Mouse (Mus musculus) testis, adult 2 months (tissue): ENCODE results near the gene Ypel2.

ENCODE experiments used
- CTCF ChIP-seq: fragments of 200-500 bp; IDR thresholded peaks from 2 replicates; pipeline ENCODE4 v1.5.1; 2012; ENCODE audit warnings: low read depth, mild to moderate bottlenecking, inconsistent platforms, low read length, moderate library complexity; ENCODE audit not compliant: control insufficient read depth, insufficient read depth, insufficient replicate concordance
- POLR2A ChIP-seq: fragments of 200-500 bp; IDR thresholded peaks from 2 replicates; pipeline ENCODE4 v1.6.1; 2012; ENCODE audit warnings: low read depth, mild to moderate bottlenecking, inconsistent platforms, low read length, moderate library complexity; ENCODE audit not compliant: control insufficient read depth

DNA sequence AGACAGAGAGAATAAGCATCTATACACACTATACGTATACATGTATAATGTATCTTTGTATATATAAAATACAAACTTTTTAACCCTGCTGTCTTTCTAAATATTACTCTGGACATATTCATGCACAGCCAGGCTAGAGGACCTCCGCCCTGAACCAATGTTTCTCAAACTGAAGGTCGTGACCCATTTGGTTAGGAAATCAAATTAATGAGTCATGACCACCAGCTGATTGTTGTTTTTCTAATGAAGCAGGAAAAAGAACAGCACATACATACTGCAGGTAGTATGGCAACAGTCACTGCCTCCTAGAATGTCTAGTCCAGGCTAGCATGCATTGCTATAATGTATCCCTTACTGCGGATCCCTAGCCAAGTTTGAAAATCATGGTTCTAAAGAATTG is 2.3 kb downstream of the Ypel2 start:
- TF ChIP-seq CTCF (no peak), POLR2A (no peak)
